Mouse (Mus musculus) forebrain, embryonic 15.5 days (tissue): ENCODE results near the gene Tcf15. TPM values are rescaled to one million over a fixed set of nuclear protein-coding genes. Genes with fewer than 3 reads are reported as not detected.

Experiments
- ATAC-seq: fragments of 200-750 bp; cut with Nextera tagmentation; replicated peaks from 2 replicates; pipeline ENCODE4 v1.8.0; 2017; ENCODE audit warnings: mild to moderate bottlenecking, moderate TSS enrichment, moderate library complexity
- H3K27ac ChIP-seq: fragments of 300-500 bp; sonication (generic); replicated peaks from 2 replicates; pipeline ENCODE4 v1.5.1; 2015; ENCODE audit warnings: mild to moderate bottlenecking, inconsistent platforms
- H3K27me3 ChIP-seq: fragments of 300-500 bp; sonication (generic); 2 replicates; pipeline ENCODE4 v1.6.1; 2015; ENCODE audit warnings: inconsistent platforms
- H3K36me3 ChIP-seq: fragments of 300-500 bp; sonication (generic); 2 replicates; pipeline ENCODE4 v1.6.1; 2015; ENCODE audit warnings: mild to moderate bottlenecking, inconsistent platforms
- H3K4me1 ChIP-seq: fragments of 300-500 bp; sonication (generic); 2 replicates; pipeline ENCODE4 v1.6.1; 2015; ENCODE audit warnings: inconsistent platforms
- H3K4me2 ChIP-seq: fragments of 300-500 bp; sonication (generic); replicated peaks from 2 replicates; pipeline ENCODE4 v1.6.1; 2015; ENCODE audit warnings: mild to moderate bottlenecking, inconsistent platforms
- H3K4me3 ChIP-seq: fragments of 300-500 bp; sonication (generic); 2 replicates; pipeline ENCODE4 v1.5.1; 2015; ENCODE audit warnings: mild to moderate bottlenecking, inconsistent platforms
- H3K9ac ChIP-seq: fragments of 300-500 bp; sonication (generic); replicated peaks from 2 replicates; pipeline ENCODE4 v1.6.1; 2015; ENCODE audit warnings: mild to moderate bottlenecking, inconsistent platforms
- H3K9me3 ChIP-seq: fragments of 300-500 bp; sonication (generic); 2 replicates; pipeline ENCODE4 v1.6.1; 2016; ENCODE audit warnings: inconsistent platforms
- WGBS: fragments of 180-500 bp; shearing (Covaris S2); methylation state at CpG from one replicate; pipeline ENCODE4 v1.1.7; 2015; ENCODE audit warnings: mixed read lengths; 5-methylcytosine and 5-hydroxymethylcytosine counted together
- polyA plus RNA-seq: library from polyadenylated mRNA; unstranded; fragments of >200 nt; fragmentation: Nextera tagmentation; extraction: Ambion mirVana; gene quantifications from 2 replicates; pipeline ENCODE4 v1.2.1, GENCODE M21; 2015

Gene Tcf15
- polyA plus RNA-seq = 1.8 and 2.2 TPM in 2 replicates

DNA sequence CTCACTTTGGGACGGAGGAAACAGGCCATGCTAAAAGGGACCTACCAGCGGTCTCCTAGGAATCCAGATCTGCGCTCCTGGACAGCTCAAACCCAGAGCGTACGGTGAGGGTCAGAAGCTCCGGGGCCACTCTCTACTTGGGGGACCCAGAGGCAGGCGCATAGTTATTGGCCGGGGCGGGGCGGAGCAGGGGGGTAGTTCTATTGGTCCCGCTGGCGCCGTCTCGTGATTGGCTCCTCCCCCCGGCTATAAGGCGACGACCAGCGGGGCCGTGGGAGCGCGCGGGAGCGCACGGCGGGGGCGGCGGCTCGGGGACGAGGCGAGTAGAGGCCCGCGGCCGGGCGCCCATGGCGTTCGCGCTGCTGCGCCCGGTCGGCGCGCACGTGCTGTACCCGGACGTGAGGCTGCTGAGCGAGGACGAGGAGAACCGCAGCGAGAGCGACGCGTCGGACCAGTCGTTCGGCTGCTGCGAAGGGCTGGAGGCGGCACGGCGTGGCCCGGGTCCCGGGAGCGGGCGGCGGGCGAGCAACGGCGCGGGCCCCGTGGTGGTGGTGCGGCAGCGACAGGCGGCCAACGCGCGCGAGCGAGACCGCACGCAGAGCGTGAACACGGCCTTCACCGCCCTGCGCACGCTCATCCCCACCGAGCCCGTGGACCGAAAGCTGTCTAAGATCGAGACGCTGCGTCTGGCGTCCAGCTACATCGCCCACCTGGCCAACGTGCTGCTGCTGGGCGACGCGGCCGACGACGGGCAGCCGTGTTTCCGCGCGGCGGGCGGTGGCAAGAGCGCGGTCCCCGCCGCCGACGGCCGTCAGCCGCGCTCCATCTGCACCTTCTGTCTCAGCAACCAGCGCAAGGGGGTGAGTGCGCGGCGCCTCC is at the start of gene Tcf15:
TSS of gene Tcf15 (plus strand) at position 283 of the 879 bp plus-strand sequence.
- peak within 1 kb of the TSS; percentile 70 for H3K4me2 ChIP-seq
- no peaks in the 10 kb centered on the region for H3K36me3 ChIP-seq
- H3K27me3 ChIP-seq = peaks cover 24% of the 10 kb centered on the region
- peak within 1 kb of the TSS; percentile 46 for H3K4me3 ChIP-seq
- WGBS = under 1% methylated on average over 118 of the region's 118 CpGs
- H3K9me3 ChIP-seq = no peaks in the 10 kb centered on the region
- peak; percentile 63 for ATAC-seq
- peaks cover 44% of the 10 kb centered on the region for H3K4me1 ChIP-seq
- no peak within 1 kb of the TSS for H3K27ac ChIP-seq
- H3K9ac ChIP-seq = peak within 1 kb of the TSS; percentile 25

DNA sequence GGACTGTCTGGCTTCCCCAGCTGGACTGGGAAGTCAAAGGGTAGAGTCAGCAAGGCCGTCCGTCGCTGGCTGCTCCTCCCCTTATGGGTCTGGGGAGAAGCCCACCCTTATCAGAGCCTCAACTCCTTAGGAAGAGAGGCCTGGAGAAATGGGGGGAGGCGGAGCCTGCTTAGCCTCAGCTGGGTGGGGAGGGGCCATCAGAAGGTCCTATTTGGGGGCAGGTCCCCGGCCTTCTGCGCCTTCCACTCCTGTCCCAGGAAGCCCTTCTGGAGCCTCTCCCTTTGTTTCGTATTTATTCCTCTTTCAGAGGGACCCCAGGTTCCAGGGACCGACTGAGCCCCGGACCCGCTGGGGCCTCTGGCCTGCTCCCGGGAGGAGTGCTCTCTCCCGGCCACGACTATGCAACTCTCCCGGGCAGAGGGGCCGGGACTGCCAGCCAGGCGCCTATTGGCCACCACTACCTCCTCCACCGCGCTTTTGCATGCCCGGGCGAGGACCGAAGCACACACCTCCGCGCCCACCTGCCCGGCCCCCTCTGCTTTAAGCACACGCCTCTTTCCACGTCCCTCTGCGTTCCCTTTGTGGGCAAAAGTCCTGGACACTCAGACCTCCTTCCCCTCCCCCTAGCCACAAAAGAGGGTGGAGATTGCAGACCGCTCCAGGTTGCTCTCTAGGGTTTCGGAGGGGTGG is 48.4 kb upstream of the Tcf15 start:
- Histone ChIP-seq H3K4me1 (peaks cover 60% of the 10 kb centered on the region), H3K9me3 (no peaks in the 10 kb centered on the region), H3K27ac (0 out of 2 replicates have a peak overlapping the region, but pooled peaks have one; percentile 11), H3K27me3 (peaks cover 9% of the 10 kb centered on the region; the same call in 1 of the 2 replicates), H3K4me3 (no peak overlapping the region), H3K4me2 (no peak overlapping the region), H3K36me3 (peaks cover 13% of the 10 kb centered on the region; the same call in 1 of the 2 replicates), H3K9ac (no peak overlapping the region)
- 10% methylated on average over 29 of the region's 29 CpGs for WGBS
- ATAC-seq = no peak; the same call in 1 of the 2 replicates

DNA sequence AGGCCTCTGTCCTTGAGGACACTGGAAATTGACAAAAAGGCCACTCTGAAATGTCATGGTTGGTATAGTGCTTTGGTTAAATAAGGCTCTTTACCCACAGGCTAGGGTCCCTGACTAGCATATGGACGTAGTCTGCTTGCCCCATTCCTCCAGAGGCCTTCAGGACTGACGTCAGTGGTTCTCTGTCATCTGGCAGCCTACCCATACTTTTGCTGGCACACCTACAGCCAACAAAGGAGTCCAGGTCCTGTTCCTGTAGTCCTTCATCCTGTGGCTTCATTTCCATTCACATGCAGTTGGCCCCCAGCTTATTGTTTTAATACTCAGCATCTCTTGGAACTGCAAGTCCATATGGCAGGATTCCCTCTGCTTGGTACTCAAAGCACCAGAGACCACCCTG is 46.4 kb upstream of the Tcf15 start:
- Histone ChIP-seq H3K4me3 (no peak overlapping the region), H3K9ac (no peak overlapping the region), H3K4me1 (peaks cover 41% of the 10 kb centered on the region), H3K27ac (no peak overlapping the region), H3K36me3 (peaks cover 7% of the 10 kb centered on the region; the same call in 1 of the 2 replicates), H3K4me2 (no peak overlapping the region), H3K9me3 (no peaks in the 10 kb centered on the region), H3K27me3 (peaks cover 9% of the 10 kb centered on the region; the same call in 1 of the 2 replicates)
- WGBS = 63% methylated on average over 2 of the region's 2 CpGs
- no peak for ATAC-seq

DNA sequence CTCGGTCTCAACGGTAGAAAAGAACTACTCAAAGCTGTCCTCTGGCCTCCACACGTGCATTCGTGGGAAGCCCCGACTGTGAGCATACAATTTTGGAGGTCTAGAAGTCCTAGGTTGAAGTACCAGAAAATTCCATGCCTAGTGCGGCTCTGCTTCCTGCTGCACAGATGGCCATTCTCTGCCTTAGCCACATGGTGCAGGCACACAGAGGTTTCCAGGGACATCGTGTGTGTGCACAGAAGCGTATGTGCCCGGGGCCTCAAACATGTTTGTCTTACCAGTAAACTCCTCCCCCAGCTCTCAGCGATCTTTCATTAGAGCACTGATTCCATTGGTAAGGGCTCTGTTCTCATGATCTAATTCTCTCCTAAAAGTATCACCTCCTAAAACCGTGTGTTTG is 45.4 kb upstream of the Tcf15 start:
- Histone ChIP-seq H3K27ac (0 out of 2 replicates have a peak overlapping the region, but pooled peaks have one; percentile 4), H3K27me3 (peaks cover 9% of the 10 kb centered on the region; the same call in 1 of the 2 replicates), H3K9ac (no peak overlapping the region), H3K9me3 (no peaks in the 10 kb centered on the region), H3K4me3 (no peak overlapping the region), H3K4me1 (peaks cover 33% of the 10 kb centered on the region), H3K4me2 (no peak overlapping the region), H3K36me3 (peaks cover 7% of the 10 kb centered on the region; the same call in 1 of the 2 replicates)
- 0 out of 2 replicates have a peak, but pooled peaks have one; percentile 12 for ATAC-seq
- 72% methylated on average over 11 of the region's 11 CpGs for WGBS

DNA sequence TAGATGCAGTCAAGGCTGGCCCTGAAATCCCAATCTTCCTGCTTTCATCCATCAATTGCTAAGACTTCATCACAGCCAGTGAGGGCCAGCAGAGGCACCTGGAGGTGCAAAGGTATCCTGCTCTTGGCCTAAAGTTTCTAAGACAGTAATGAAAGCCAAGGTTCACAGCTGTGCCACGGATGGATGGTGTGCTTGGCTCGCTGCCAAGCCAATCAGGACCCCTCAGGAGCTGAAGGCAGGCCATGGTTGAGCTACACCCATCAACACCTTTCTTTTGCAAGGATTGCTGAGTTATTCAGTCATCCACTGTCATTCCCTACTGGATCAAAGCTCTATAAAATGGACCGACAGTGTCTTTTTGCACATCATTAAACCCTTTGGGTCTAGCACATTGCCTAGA is 43.8 kb upstream of the Tcf15 start:
- Histone ChIP-seq H3K9ac (no peak overlapping the region), H3K4me3 (no peak overlapping the region), H3K4me2 (no peak overlapping the region), H3K9me3 (no peaks in the 10 kb centered on the region), H3K36me3 (no peaks in the 10 kb centered on the region; the same call in 1 of the 2 replicates), H3K27me3 (no peaks in the 10 kb centered on the region), H3K4me1 (peaks cover 18% of the 10 kb centered on the region), H3K27ac (no peak overlapping the region)
- 42% methylated on average over 3 of the region's 3 CpGs for WGBS
- no peak for ATAC-seq

DNA sequence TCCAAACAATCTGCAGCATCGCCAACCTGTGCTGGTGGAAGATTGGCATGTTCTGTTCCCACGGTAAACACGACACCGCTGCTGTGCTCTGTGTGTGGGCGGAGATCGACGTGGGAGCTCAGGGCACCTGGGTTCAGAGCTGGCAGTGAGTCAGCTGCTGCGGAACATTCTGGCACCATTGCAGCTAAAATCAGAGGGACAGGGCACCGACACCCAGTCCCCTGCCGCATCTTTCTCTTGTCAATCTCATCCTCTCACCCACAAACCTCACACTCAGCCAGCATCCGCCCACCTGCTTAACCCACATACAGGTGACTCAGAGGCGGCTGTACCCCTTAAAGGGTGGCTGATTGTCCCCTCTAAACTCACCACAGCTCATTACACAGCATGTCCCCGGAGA is 41.6 kb upstream of the Tcf15 start:
- H3K27me3 ChIP-seq = no peaks in the 10 kb centered on the region
- WGBS = 66% methylated on average over 13 of the region's 13 CpGs
- no peak for ATAC-seq
- peaks cover 24% of the 10 kb centered on the region for H3K4me1 ChIP-seq
- no peaks in the 10 kb centered on the region for H3K36me3 ChIP-seq
- no peak overlapping the region for H3K4me3 ChIP-seq
- no peak overlapping the region for H3K27ac ChIP-seq
- H3K9ac ChIP-seq = no peak overlapping the region
- H3K4me2 ChIP-seq = no peak overlapping the region
- H3K9me3 ChIP-seq = no peaks in the 10 kb centered on the region

DNA sequence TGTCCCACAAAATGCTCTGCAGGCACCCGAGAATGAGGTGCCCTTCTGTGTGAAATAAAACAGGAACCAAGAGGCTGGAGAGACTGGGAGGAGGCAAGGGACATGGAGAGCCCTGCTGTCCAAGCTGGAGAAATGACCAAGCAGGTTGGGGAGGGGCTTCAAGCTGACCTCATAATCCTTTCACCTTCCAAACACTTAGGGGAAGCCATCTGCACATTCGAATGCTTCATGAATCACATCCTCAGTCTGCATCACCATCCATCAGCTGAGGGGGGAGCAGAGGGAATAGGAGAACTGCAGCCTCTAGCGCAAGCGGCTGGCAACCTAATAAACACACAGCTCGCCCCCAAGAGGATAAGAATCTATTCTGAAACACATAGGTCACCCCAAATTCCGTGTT is 41.0 kb upstream of the Tcf15 start:
- Histone ChIP-seq H3K27ac (no peak overlapping the region), H3K4me2 (no peak overlapping the region), H3K9me3 (no peaks in the 10 kb centered on the region), H3K36me3 (no peaks in the 10 kb centered on the region), H3K4me3 (no peak overlapping the region), H3K4me1 (peaks cover 24% of the 10 kb centered on the region), H3K9ac (no peak overlapping the region), H3K27me3 (no peaks in the 10 kb centered on the region)
- WGBS = 68% methylated on average over 6 of the region's 6 CpGs
- no peak for ATAC-seq

DNA sequence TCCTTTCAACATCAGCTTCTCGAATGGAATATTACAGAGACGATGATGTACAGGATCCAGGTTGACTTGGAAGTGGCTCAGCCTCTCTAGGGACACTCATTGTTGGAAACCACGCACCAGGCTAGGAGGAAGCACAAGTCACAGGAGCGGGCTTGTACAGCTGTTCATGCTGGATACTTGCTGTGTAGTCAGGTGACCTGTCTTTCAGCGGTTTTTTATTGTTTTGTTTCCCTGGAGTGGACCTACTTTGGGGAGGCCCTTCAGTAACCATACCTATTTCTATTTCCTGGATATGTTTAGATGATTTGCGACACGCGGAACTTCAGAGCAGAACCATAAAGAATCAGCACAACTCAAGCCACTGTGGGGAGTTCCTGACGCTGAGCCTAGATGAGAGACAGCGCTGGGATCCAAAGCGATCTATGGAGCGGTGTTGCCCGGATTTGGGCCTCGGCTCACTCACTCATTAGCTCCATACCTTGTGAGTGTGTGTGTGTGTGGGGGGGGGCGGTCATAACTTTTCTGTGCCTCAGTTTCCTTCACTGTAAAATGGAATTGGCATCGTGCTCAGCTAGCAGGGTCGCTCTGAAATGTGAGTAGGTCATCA is 38.5 kb upstream of the Tcf15 start:
- H3K36me3 ChIP-seq = no peaks in the 10 kb centered on the region
- peak overlapping the region; percentile 97 for H3K4me2 ChIP-seq
- no peak overlapping the region for H3K27ac ChIP-seq
- peak; percentile 53 for ATAC-seq
- no peaks in the 10 kb centered on the region for H3K9me3 ChIP-seq
- 20% methylated on average over 17 of the region's 17 CpGs for WGBS
- peak overlapping the region; percentile 72 for H3K4me3 ChIP-seq
- H3K4me1 ChIP-seq = peaks cover 20% of the 10 kb centered on the region
- H3K9ac ChIP-seq = peak overlapping the region; percentile 88
- H3K27me3 ChIP-seq = no peaks in the 10 kb centered on the region

DNA sequence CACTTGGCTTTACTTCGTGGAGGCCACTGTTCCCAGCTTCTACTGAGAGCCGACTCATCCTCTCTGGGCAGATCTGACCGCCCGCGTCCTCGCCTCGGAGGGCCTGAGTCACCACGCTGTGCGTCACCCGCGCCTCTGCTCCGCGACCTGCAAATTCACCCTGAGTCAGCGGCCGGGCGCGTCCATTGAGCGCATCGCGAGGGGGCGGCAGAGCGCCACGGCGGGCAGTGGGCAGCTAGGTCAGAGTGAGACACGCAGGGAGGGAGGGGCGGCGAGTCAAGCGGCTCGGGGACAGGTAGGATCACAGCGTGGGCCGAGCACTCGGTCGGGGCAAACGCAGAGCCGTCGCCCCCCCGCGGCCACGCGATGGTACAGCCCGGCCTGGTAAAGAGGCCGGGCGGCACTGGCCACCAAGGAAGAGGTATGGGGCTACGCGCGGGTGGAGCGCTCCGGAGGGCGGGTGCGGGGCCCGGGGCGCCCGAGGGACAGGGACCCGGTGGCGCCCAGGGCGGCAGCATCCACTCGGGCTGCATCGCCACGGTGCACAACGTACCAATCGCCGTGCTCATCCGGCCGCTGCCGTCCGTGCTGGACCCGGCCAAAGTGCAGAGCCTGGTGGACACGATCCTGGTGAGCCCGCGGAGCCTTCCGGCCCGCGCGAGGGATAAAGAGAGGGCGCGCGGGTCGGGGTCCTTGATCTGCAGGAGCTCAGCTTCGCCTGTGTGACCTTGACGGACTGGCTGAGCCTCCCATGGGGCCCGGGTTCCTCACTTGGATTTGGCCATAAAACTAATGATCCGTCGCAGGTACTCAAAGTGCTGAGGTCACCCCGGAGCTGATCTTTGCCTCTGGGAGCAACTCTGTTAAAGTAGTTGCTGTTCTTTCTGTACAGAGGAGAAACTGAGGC is 37.8 kb upstream of the Tcf15 start, which contains the start of gene Srxn1:
TSS of gene Srxn1 (plus strand) at position 199 of the 907 bp plus-strand sequence.
- Histone ChIP-seq H3K27ac (peak within 1 kb of the TSS; percentile 25; the same call in 1 of the 2 replicates), H3K36me3 (no peaks in the 10 kb centered on the region), H3K27me3 (no peaks in the 10 kb centered on the region), H3K4me3 (peak within 1 kb of the TSS; percentile 72), H3K9me3 (no peaks in the 10 kb centered on the region), H3K4me2 (peak within 1 kb of the TSS; percentile 97), H3K4me1 (peaks cover 20% of the 10 kb centered on the region), H3K9ac (peak within 1 kb of the TSS; percentile 88)
- ATAC-seq = peak; percentile 78
- 2% methylated on average over 82 of the region's 84 CpGs for WGBS

DNA sequence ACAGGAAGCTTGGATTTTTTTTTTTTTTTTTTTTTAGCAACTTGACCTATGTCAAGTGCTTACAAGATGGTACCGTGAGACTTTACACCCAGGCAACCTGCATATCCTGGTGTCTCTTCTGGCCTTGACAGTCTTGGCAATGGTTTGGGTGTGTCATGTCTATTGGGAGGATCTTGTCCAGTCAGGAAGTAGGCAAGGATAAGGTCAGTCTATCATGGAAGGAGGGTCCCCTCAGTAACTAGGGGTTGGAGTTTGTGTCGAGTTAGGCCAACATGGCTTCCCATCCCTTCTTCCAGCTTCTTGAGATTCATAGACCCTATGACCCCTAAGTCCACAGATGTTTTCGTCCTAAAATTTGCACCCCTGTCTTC is 37.2 kb upstream of the Tcf15 start:
- H3K9ac ChIP-seq = no peak overlapping the region
- H3K27ac ChIP-seq = no peak overlapping the region
- peak overlapping the region; percentile 97 for H3K4me2 ChIP-seq
- WGBS = 95% methylated on average over 3 of the region's 3 CpGs
- no peaks in the 10 kb centered on the region for H3K36me3 ChIP-seq
- H3K4me3 ChIP-seq = peak overlapping the region; percentile 72
- H3K4me1 ChIP-seq = peaks cover 20% of the 10 kb centered on the region
- H3K27me3 ChIP-seq = no peaks in the 10 kb centered on the region
- ATAC-seq = no peak
- H3K9me3 ChIP-seq = no peaks in the 10 kb centered on the region

DNA sequence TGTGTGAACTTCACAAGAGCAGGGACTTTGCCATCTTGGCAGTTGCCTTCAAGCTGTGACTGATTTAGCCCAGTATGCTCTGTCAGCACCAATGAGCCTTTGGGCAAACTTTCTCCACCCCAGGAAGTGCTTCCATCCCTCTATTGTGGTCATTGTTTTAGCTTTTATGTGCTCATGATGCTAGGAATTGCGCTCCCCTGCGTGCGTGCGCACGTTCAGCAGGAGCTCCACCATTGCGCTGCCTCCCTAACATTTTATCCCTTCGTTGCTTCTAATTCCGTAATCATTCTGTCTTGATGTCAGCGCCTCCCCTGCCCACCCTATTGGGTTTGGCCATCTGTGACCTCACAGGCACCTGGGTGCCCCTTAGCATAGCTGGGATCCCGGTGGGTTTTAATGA is 36.8 kb upstream of the Tcf15 start:
- 0 out of 2 replicates have a peak overlapping the region, but pooled peaks have one; percentile 97 for H3K4me2 ChIP-seq
- H3K4me3 ChIP-seq = no peak overlapping the region

More for the DNA sequence above, 36.8 kb upstream of the Tcf15 start:
- no peak for ATAC-seq
- no peaks in the 10 kb centered on the region for H3K9me3 ChIP-seq
- no peak overlapping the region for H3K27ac ChIP-seq
- no peaks in the 10 kb centered on the region for H3K36me3 ChIP-seq
- no peaks in the 10 kb centered on the region for H3K27me3 ChIP-seq
- WGBS = 93% methylated on average over 10 of the region's 10 CpGs
- no peak overlapping the region for H3K9ac ChIP-seq
- peaks cover 20% of the 10 kb centered on the region for H3K4me1 ChIP-seq
